Mouse (Mus musculus): ENCODE results near the gene Arpc3.

- TF ChIP-seq CTCF (IDR thresholded peaks at IDR 0.05; ENCODE audit: low read depth) (no peak), EP300 (optimal IDR thresholded peaks at IDR 0.05) (no peak)
Measured at GRCm38 (mm10) chr5:122402160-122402559, 10.5 kb downstream of the Arpc3 start.

Measured in stomach, postnatal 0 days (tissue).